Mouse (Mus musculus) embryo, embryonic 11.5 days (tissue): ENCODE data around the gene Gm6583.

Source experiments
- DNase-seq: peaks from one replicate; pipeline ENCODE4 v3.0.0-alpha.2; 2012; ENCODE audit warnings: low read depth, low spot score

The Gm6583 gene

DNA sequence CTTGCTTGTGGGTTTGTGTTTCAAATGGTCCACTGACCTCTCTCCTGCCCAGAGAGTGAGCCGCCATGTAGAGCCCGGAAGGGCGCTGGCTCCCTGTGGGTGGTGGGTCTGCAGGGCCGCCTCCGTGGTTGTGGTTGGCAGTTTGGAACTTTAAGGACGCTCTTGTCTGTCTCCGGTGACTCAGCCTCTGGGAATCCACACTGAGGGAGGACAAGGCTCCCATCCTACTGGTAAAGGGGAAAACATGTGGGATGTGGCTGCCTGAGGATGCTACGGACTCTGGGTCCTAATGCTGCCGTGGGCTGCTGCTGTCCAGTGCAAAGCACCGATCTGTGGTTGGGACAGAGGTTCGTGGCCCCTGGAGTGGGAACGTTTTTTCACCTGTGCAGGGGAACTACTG, 12.1 kb upstream of the Gm6583 start:
- DNase-seq, result no peak

DNA sequence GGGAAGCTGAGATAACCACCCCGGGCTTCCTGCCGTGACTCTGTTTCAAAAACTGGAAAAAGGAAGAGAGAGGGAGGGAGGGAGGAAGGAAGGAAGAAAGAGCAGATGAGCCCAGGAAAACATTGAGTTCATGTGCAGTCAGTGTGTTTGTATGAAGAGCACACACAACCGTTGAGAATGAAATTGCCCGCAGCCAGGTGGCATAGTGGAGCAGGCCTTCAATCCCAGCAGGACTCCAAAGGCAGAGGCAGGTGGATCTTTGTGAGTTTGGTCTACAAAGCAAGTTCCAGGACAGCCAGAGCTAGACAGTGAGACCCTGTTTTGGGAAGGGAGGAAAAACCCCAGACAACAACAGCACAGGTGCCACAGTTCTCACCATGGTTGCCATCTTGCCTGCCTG, 11.5 kb upstream of the Gm6583 start:
- DNase-seq, result no peak

DNA sequence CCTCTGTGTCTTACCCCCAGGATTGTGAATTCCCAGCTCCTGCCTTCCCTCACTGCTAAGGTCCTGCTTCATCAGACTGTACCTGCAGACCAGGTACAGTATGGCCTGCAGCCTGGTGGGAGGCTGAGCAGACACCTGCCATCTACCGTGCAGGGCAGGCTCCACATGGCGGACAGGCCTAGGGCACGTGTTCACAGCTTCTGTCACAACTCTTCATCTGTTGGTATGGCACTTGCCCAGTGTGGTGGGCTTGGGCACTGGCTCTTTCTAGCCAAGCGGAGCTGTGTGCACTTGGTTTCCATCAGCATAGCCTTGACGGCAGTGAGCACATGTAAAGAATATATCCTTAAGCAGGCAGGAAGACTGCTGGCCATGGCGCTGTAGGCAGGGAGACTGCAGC, 11.0 kb upstream of the Gm6583 start:
- no peak for DNase-seq

- DNase-seq, result no peak
These were observed 8.5 kb upstream of the Gm6583 start for GRCm38 (mm10) chr5:112364184-112364797.

DNA sequence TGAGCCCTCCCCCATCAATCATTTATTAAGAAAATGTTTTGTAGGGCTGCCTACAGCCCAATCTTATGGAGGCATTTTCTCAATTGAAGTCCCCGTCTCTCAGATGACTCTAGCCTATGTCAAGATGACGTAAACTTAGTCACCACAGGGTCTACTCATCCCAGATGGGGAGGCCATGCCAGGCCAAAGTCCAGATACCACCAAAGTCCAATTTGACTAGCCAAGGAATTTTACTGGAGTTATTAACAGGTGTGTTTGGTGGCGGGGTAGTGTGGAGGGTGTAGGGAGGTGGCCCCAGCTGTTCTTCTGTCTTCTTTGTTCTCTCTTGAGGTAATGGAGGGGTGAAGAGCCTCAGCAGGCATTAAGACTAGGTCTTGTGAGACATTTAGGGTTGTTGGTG, 4.2 kb upstream of the Gm6583 start:
- DNase-seq, result no peak

DNA sequence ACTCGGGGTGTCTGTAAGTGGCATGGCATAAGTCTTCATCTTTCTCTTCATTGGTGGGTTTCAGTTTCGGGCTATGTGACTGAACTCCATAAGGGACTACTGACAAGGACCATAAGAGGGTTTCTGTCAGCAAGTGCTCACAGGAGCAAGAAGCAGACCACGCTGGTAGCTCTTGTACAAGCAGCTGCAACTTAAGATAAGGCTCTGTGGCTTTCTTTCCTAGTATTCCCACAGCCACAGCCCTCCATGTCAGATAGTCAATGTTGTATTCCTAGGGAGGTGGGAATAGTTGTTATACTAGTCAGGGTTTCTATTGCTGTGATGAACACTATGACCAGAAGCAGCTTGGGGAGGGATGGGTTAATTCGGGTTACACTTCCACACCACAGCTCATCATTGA, 3.7 kb upstream of the Gm6583 start:
- DNase-seq, result no peak

DNA sequence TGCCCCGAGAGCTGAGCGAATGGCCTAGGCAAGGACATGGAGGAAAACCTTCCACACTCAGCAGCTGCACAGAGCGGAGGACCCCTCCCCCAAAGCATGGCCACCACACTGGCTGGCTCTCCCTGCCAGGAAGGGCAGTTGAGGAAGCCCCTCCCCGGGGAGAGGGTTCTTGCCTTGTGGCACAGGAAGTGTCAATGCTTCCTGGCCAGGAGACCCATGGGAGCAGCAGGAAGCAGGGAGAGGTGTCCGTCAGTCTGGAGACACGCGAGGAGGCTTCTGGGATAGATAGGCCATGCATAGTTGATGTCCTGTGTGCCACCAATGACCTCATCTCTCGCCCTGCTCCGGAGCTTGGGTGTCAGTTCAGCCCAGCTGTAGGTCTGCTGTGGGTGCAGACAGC, 489 bp upstream of the Gm6583 start:
- DNase-seq, result no peak

- DNase-seq, result no peak
These were observed 340 bp downstream of the Gm6583 start for GRCm38 (mm10) chr5:112355493-112355892.

- DNase-seq, result no peak
These were observed 6.7 kb downstream of the Gm6583 start for GRCm38 (mm10) chr5:112349169-112349568.

- no peak for DNase-seq
These were observed 9.4 kb downstream of the Gm6583 start for GRCm38 (mm10) chr5:112346211-112346965.

GRCm38 (mm10) chr5:112344092-112344960, 11.5 kb downstream of the Gm6583 start:
- DNase-seq, result no peak

DNA sequence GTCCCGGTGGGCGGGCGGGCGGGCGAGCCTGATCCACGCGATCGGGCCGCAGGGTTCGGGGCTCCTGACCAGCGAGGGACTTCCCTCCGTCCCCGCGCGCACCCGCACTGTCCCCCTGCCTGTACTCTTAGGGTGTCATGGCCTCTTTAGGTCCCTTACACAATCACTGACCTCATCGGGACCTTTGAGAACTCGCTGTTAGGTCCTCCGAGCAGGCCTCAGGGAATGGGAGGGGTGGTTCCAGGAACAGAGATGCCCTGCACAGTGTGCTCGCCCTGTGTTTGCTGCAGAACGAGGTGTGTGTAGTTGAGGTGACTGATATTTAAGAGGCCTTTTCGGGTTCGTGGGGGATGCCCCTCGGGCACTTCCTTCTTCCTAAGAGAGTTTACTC, 12.6 kb downstream of the Gm6583 start:
- DNase-seq, result no peak

GRCm38 (mm10) chr5:112342463-112343204, 13.2 kb downstream of the Gm6583 start, which contains the start of the genes Srrd and Hps4:
Gene Srrd (minus strand): TSS chr5:112343040.
Gene Hps4 (plus strand): TSS chr5:112343083.
- DNase-seq, result peak; percentile 73

DNA sequence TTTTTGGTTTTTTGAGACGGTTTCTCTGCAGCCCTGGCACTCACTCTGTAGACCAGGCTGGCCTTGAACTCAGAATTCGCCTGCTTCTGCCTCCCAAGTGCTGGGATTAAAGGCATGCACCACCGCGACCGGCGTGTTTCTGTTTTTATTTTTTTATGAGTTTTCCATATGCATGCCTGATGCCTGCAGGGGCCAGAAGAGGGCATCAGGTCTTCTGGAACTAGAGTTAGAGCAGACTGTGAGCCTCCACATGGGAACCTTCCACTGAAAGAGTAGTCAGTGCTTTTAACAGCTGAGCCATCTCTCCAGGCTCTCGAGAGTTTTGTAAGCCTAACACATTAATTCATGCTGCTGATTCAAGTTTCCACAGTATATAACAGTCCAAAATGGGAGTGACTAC, 16.6 kb downstream of the Gm6583 start:
- DNase-seq, result no peak

- DNase-seq, result no peak
These were observed 18.8 kb downstream of the Gm6583 start for GRCm38 (mm10) chr5:112337004-112337403.

DNA sequence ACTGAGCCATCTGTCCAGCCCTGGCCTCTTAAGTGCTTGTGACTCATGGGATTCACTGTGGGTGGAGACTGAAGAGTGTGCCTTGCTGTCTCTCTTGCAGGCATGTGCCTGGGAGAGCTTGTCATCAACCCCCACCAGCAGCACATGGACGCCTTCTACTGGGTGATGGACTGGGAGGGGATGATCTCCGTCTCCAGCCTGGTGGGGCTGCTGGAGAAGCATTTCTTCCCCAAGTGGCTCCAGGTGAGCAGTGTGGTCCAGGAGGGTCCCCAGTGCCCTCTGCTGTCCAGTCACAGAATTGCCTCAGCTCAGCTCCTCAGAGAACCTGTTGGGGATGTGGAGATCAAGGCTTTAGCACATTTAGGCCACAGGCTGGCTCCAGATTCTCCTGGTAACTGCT, 20.4 kb downstream of the Gm6583 start:
- no peak for DNase-seq

DNA sequence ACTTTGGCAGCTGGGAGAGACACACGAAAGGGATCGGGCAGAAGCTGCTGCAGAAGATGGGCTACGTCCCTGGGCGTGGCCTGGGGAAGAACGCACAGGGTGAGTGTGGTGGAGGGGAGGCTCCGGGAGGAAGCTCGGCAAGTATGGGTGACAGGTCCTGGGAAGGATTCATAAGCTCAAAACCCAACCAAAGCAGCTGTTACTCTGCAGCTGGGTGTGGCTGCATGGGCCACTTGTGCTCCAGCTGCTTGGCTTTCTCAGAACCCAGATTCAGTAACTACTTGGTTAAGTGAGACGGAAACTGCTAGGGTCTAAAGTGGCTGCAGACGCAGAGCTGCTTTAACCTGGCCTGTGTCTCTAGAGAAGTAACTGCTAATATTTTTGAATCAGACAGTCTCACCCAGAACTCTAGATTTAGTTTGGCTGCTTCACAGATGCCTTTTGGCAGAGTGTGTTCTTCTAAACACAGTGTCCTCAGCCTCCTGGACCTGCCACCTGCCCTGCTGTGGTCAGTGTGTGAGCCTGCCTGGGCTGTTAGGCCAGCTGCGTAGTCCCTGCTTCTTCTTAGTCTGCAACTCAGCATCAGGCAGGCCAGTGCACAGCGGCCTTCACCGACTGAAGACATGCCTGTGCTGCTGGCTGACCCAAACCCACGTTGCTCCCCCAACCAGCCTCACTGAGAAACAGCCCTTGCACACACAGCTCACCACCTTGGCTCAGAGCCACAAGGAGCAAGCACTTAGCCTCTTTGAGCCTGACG, 25.8 kb downstream of the Gm6583 start:
- DNase-seq, result no peak

DNA sequence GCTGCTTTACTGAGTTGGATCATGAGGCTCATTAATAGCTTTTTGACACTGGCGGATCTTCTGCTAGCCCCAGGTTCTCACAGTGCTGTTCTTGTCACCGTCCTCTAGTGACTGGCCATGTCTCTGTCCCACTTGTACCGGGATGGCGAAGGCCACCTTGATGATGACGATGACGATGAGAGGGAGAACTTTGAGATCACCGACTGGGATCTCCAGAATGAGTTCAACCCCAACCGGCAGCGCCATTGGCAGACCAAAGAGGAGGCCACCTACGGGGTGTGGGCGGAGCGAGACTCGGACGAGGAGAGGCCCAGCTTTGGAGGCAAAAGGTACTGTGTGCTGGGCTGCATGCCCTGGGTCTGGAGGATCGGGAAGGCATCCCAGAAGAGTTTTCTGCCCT, 28.0 kb downstream of the Gm6583 start:
- DNase-seq, result no peak

- DNase-seq, result no peak
These were observed 29.3 kb downstream of the Gm6583 start for GRCm38 (mm10) chr5:112326446-112327009.
